Mouse (Mus musculus) lung, embryonic 16.5 days (tissue): ENCODE results near the gene Ifi211. TPM values are rescaled to one million over a fixed set of nuclear protein-coding genes. Genes with fewer than 3 reads are reported as not detected.
"Not testable (repeated sequence)": the region's sequence is repeated elsewhere in the genome, so short reads cannot be mapped to it uniquely, and the experiment has no call there.

Source experiments
- ATAC-seq: fragments of 200-750 bp; cut with Nextera tagmentation; 2 replicates; pipeline ENCODE4 v1.8.0; 2017; ENCODE audit warnings: low read depth, mild to moderate bottlenecking, moderate library complexity
- H3K27ac ChIP-seq: fragments of 300-500 bp; sonication (generic); 2 replicates; pipeline ENCODE4 v1.5.1; 2014; ENCODE audit warnings: mild to moderate bottlenecking, control low read depth, low read length
- H3K27me3 ChIP-seq: fragments of 300-500 bp; sonication (generic); 2 replicates; pipeline ENCODE4 v1.6.1; 2014; ENCODE audit warnings: low read depth, low read length, mixed read lengths; ENCODE audit not compliant: control insufficient read depth, insufficient read depth
- H3K36me3 ChIP-seq: fragments of 300-500 bp; sonication (generic); 2 replicates; pipeline ENCODE4 v1.6.1; 2014; ENCODE audit warnings: low read length; ENCODE audit not compliant: control insufficient read depth, insufficient read depth
- H3K4me1 ChIP-seq: fragments of 300-500 bp; sonication (generic); replicated peaks from 2 replicates; pipeline ENCODE4 v1.6.1; 2014; ENCODE audit warnings: low read length, mixed read lengths; ENCODE audit not compliant: control insufficient read depth, insufficient read depth
- H3K4me2 ChIP-seq: fragments of 300-500 bp; sonication (generic); 2 replicates; pipeline ENCODE4 v1.6.1; 2014; ENCODE audit warnings: low read depth, low read length, control low read depth
- H3K4me3 ChIP-seq: fragments of 300-500 bp; sonication (generic); 2 replicates; pipeline ENCODE4 v1.5.1; 2014; ENCODE audit warnings: mild to moderate bottlenecking, low read length, control low read depth
- H3K9ac ChIP-seq: fragments of 300-500 bp; sonication (generic); 2 replicates; pipeline ENCODE4 v1.6.1; 2014; ENCODE audit warnings: low read length, control low read depth
- H3K9me3 ChIP-seq: fragments of 300-500 bp; sonication (generic); 2 replicates; pipeline ENCODE4 v1.6.1; 2016; ENCODE audit warnings: low read length; ENCODE audit not compliant: control insufficient read depth
- WGBS: fragments of 180-500 bp; shearing (Covaris S2); extraction: QIAGEN DNeasy Blood & Tissue Kit; methylation state at CpG from one replicate; pipeline ENCODE4 v1.1.7; 2014; 5-methylcytosine and 5-hydroxymethylcytosine counted together
- polyA plus RNA-seq: library from polyadenylated mRNA; unstranded; fragments of >200 nt; fragmentation: Nextera tagmentation; extraction: Ambion mirVana; gene quantifications from 2 replicates; pipeline ENCODE4 v1.2.1, GENCODE M21; 2015

The Ifi211 gene
- polyA plus RNA-seq: 1.1 and 1.8 TPM in 2 replicates

GRCm38 (mm10) chr1:173912548-173913255 lies at the start of gene Ifi211:
Ifi211 (minus strand) TSS chr1:173913046.
- not testable (repeated sequence) for H3K9ac ChIP-seq, H3K27ac ChIP-seq, H3K4me3 ChIP-seq, H3K4me2 ChIP-seq, H3K36me3 ChIP-seq, H3K9me3 ChIP-seq, ATAC-seq, H3K4me1 ChIP-seq, H3K27me3 ChIP-seq
- 76% methylated on average over 6 of the region's 6 CpGs for WGBS

- not testable (repeated sequence) for H3K36me3 ChIP-seq, H3K9me3 ChIP-seq, H3K9ac ChIP-seq, ATAC-seq, H3K27me3 ChIP-seq, H3K4me2 ChIP-seq, H3K27ac ChIP-seq, H3K4me3 ChIP-seq, H3K4me1 ChIP-seq
- 62% methylated on average over 1 of the region's 1 CpGs for WGBS
Measured at GRCm38 (mm10) chr1:173961491-173961890, 48.6 kb upstream of the Ifi211 start.

- not testable (repeated sequence) for H3K4me1 ChIP-seq, H3K9me3 ChIP-seq, H3K27ac ChIP-seq, H3K4me2 ChIP-seq, H3K9ac ChIP-seq, ATAC-seq, H3K4me3 ChIP-seq, H3K36me3 ChIP-seq, H3K27me3 ChIP-seq
- 67% methylated on average over 3 of the region's 3 CpGs for WGBS
Measured at GRCm38 (mm10) chr1:173959998-173960397, 47.2 kb upstream of the Ifi211 start.

- H3K27me3 ChIP-seq, H3K4me3 ChIP-seq, H3K9ac ChIP-seq, H3K4me1 ChIP-seq, H3K4me2 ChIP-seq, H3K9me3 ChIP-seq, H3K36me3 ChIP-seq, ATAC-seq, H3K27ac ChIP-seq: not testable (repeated sequence)
- WGBS: 35% methylated on average over 3 of the region's 3 CpGs
Measured at GRCm38 (mm10) chr1:173955839-173956527, 43.1 kb upstream of the Ifi211 start.

- no peaks in the 10 kb centered on the region for H3K36me3 ChIP-seq
- H3K27me3 ChIP-seq: no peaks in the 10 kb centered on the region
- WGBS: 78% methylated on average over 2 of the region's 2 CpGs
- ATAC-seq: no peak
- H3K4me3 ChIP-seq: no peak overlapping the region
- no peak overlapping the region for H3K4me2 ChIP-seq
- H3K9ac ChIP-seq: no peak overlapping the region
- H3K9me3 ChIP-seq: no peaks in the 10 kb centered on the region
- H3K27ac ChIP-seq: no peak overlapping the region
- no peaks in the 10 kb centered on the region for H3K4me1 ChIP-seq
Measured at GRCm38 (mm10) chr1:173955071-173955796, 42.4 kb upstream of the Ifi211 start.

- H3K9me3 ChIP-seq: no peaks in the 10 kb centered on the region
- no peaks in the 10 kb centered on the region for H3K36me3 ChIP-seq
- no peak for ATAC-seq
- 68% methylated on average over 1 of the region's 1 CpGs for WGBS
- H3K9ac ChIP-seq: no peak overlapping the region
- no peak overlapping the region for H3K4me2 ChIP-seq
- H3K4me1 ChIP-seq: no peaks in the 10 kb centered on the region
- H3K4me3 ChIP-seq: no peak overlapping the region
- H3K27ac ChIP-seq: no peak overlapping the region
- no peaks in the 10 kb centered on the region for H3K27me3 ChIP-seq
Measured at GRCm38 (mm10) chr1:173953563-173953962, 40.7 kb upstream of the Ifi211 start.

- H3K4me2 ChIP-seq, H3K4me1 ChIP-seq, H3K27ac ChIP-seq, H3K4me3 ChIP-seq, H3K9ac ChIP-seq, ATAC-seq, H3K9me3 ChIP-seq, H3K27me3 ChIP-seq, H3K36me3 ChIP-seq: not testable (repeated sequence)
- WGBS: 85% methylated on average over 2 of the region's 2 CpGs
Measured at GRCm38 (mm10) chr1:173949044-173949443, 36.2 kb upstream of the Ifi211 start.

- not testable (repeated sequence) for H3K9me3 ChIP-seq, H3K4me2 ChIP-seq, ATAC-seq
Measured at GRCm38 (mm10) chr1:173942780-173943066, 29.9 kb upstream of the Ifi211 start.

GRCm38 (mm10) chr1:173941924-173942779 lies 29.3 kb upstream of the Ifi211 start, which contains the start of the genes Mndal and Ifi203:
Mndal (minus strand) TSS chr1:173942491.
Ifi203 (minus strand) TSS chr1:173942672.
- not testable (repeated sequence) for H3K4me1 ChIP-seq, ATAC-seq, H3K27me3 ChIP-seq, H3K9me3 ChIP-seq, H3K4me3 ChIP-seq, H3K9ac ChIP-seq, H3K36me3 ChIP-seq, H3K27ac ChIP-seq, H3K4me2 ChIP-seq
- 39% methylated on average over 3 of the region's 3 CpGs for WGBS

More at GRCm38 (mm10) chr1:173942780-173943066, 29.9 kb upstream of the Ifi211 start:
- not testable (repeated sequence) for H3K4me1 ChIP-seq, H3K9ac ChIP-seq, H3K27ac ChIP-seq, H3K36me3 ChIP-seq, H3K4me3 ChIP-seq, H3K27me3 ChIP-seq
